Mouse (Mus musculus) erythroblast, embryonic 14.5 days (primary cell): ENCODE measurements around the gene Klhdc4.

Experiments used
- GATA1 ChIP-seq: IDR thresholded peaks from 2 replicates; pipeline ENCODE4 v1.6.1; 2012; ENCODE audit warnings: low read length, inconsistent platforms, mixed read lengths
- TAL1 ChIP-seq: IDR thresholded peaks from 3 replicates; pipeline ENCODE4 v1.6.1; 2012; ENCODE audit warnings: low read length, inconsistent platforms, mixed read lengths

DNA sequence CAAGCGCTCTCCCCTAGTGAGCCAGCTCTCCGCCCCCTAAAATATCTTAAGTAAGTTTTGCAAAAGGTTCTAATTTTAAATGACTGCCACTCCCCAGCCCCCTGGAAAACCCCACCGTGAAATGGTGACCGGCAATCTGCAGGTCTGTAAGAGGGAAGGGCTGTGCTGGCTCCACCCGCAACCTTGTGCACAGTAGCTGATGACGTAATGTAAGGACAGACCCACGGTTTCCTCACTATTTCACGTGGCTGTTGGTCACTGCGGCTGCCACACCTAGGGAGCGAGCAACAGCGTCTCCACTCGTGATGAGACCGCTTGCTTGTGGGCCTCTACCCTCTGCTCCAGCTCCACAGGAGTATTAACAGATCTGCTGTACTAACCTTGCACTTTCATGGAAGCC, 23.2 kb downstream of the Klhdc4 start:
- TF ChIP-seq GATA1 (no peak), TAL1 (no peak)
